Mouse (Mus musculus) adrenal gland, adult 8-10 months (tissue): ENCODE results near the gene Smco4. TPM values are rescaled to one million over a fixed set of nuclear protein-coding genes. Genes with fewer than 3 reads are reported as not detected.
"Not testable (repeated sequence)": the region's sequence is repeated elsewhere in the genome, so short reads cannot be mapped to it uniquely, and the experiment has no call there.

Experiments used
- DNase-seq: peaks from one replicate; pipeline ENCODE4 v3.0.0; 2022
- total RNA-seq, 4 experiments: library from RNA; stranded (reverse); gene quantifications; 2 replicates each; pipeline ENCODE4 v1.2.4; 2022

The Smco4 gene
- total RNA-seq = 10 to 100 TPM; 26.9 to 37.0 (median 28.7) TPM

- DNase-seq = peak; percentile 58
Measured at GRCm38 (mm10) chr9:15493235-15493924, at the start of gene Smco4. TSS of gene Smco4 (plus strand) at chr9:15493432.

- no peak for DNase-seq
Measured at GRCm38 (mm10) chr9:15447397-15447796, 45.8 kb upstream of the Smco4 start.

GRCm38 (mm10) chr9:15450921-15451320, 42.3 kb upstream of the Smco4 start:
- DNase-seq = no peak

- DNase-seq = no peak
Measured at GRCm38 (mm10) chr9:15472256-15472655, 21.0 kb upstream of the Smco4 start.

GRCm38 (mm10) chr9:15473206-15473605, 20.0 kb upstream of the Smco4 start:
- DNase-seq = no peak

GRCm38 (mm10) chr9:15477556-15477955, 15.7 kb upstream of the Smco4 start:
- DNase-seq = no peak

GRCm38 (mm10) chr9:15487682-15488424, 5.4 kb upstream of the Smco4 start:
- DNase-seq = no peak

- DNase-seq = no peak
Measured at GRCm38 (mm10) chr9:15489293-15489692, 3.9 kb upstream of the Smco4 start.

- no peak for DNase-seq
Measured at GRCm38 (mm10) chr9:15490331-15491100, 2.7 kb upstream of the Smco4 start.

GRCm38 (mm10) chr9:15491686-15492085, 1.5 kb upstream of the Smco4 start:
- DNase-seq = no peak

GRCm38 (mm10) chr9:15492401-15492800, 831 bp upstream of the Smco4 start:
- DNase-seq = no peak

GRCm38 (mm10) chr9:15493925-15494558, 810 bp downstream of the Smco4 start:
- peak; percentile 55 for DNase-seq

GRCm38 (mm10) chr9:15495281-15495680, 2.0 kb downstream of the Smco4 start:
- DNase-seq = not testable (repeated sequence)

- DNase-seq = no peak
Measured at GRCm38 (mm10) chr9:15495921-15496577, 2.8 kb downstream of the Smco4 start.

GRCm38 (mm10) chr9:15500025-15500424, 6.8 kb downstream of the Smco4 start:
- DNase-seq = no peak

- no peak for DNase-seq
Measured at GRCm38 (mm10) chr9:15501319-15502256, 8.4 kb downstream of the Smco4 start.

GRCm38 (mm10) chr9:15502476-15502875, 9.2 kb downstream of the Smco4 start:
- no peak for DNase-seq

GRCm38 (mm10) chr9:15503307-15503706, 10.1 kb downstream of the Smco4 start:
- no peak for DNase-seq

- no peak for DNase-seq
Measured at GRCm38 (mm10) chr9:15503827-15504226, 10.6 kb downstream of the Smco4 start.

GRCm38 (mm10) chr9:15505288-15505687, 12.1 kb downstream of the Smco4 start:
- no peak for DNase-seq

GRCm38 (mm10) chr9:15506863-15507262, 13.6 kb downstream of the Smco4 start:
- DNase-seq = no peak
